Mouse (Mus musculus): ENCODE measurements around the gene Eif2ak3. TPM values are rescaled to one million over a fixed set of nuclear protein-coding genes. Genes with fewer than 3 reads are reported as not detected.

The Eif2ak3 gene
- polyA plus RNA-seq, 1 experiment from 2014 or later, result 9.4 TPM

- WGBS, result 37% methylated on average over 10 of the region's 10 CpGs
- Histone ChIP-seq H3K9me3 (replicated peaks; ENCODE audit: control insufficient read depth, low read length) (no peaks in the 10 kb centered on the region), H3K4me2 (ENCODE audit: low read length) (peak overlapping the region; percentile 20; the same call in 1 of the 2 replicates), H3K9ac (ENCODE audit: low read length) (no peak overlapping the region), H3K4me1 (ENCODE audit: control insufficient read depth, insufficient read depth, low read length) (no peaks in the 10 kb centered on the region; the same call in 1 of the 2 replicates), H3K27ac (ENCODE audit: low read depth, low read length) (no peak overlapping the region), H3K27me3 (replicated peaks; ENCODE audit: control insufficient read depth, insufficient read depth, low read length) (no peaks in the 10 kb centered on the region), H3K4me3 (ENCODE audit: low read depth, low read length) (no peak overlapping the region), H3K36me3 (ENCODE audit: control insufficient read depth, insufficient read depth, low read length) (no peaks in the 10 kb centered on the region)
- ATAC-seq (peak; percentile 87), DNase-seq (ENCODE audit: low spot score) (peak; percentile 74)
These were observed 27.8 kb downstream of the Eif2ak3 start for GRCm38 (mm10) chr6:70872128-70872527.

- ATAC-seq (peak; percentile 54; the same call in 1 of the 2 replicates), DNase-seq (ENCODE audit: low spot score) (no peak)
- no peak overlapping the region for H3K4me3 ChIP-seq (ENCODE audit: low read depth, low read length)
- H3K9me3 ChIP-seq (replicated peaks; ENCODE audit: control insufficient read depth, low read length), result no peaks in the 10 kb centered on the region
- H3K9ac ChIP-seq (ENCODE audit: low read length), result no peak overlapping the region
- WGBS, result 56% methylated on average over 7 of the region's 7 CpGs
- H3K36me3 ChIP-seq (ENCODE audit: control insufficient read depth, insufficient read depth, low read length), result no peaks in the 10 kb centered on the region
- no peaks in the 10 kb centered on the region for H3K27me3 ChIP-seq (replicated peaks; ENCODE audit: control insufficient read depth, insufficient read depth, low read length)
- no peak overlapping the region for H3K27ac ChIP-seq (ENCODE audit: low read depth, low read length)
- H3K4me1 ChIP-seq (ENCODE audit: control insufficient read depth, insufficient read depth, low read length), result no peaks in the 10 kb centered on the region; the same call in 1 of the 2 replicates
- H3K4me2 ChIP-seq (ENCODE audit: low read length), result 0 out of 2 replicates have a peak overlapping the region, but pooled peaks have one; percentile 18
These were observed 28.3 kb downstream of the Eif2ak3 start for GRCm38 (mm10) chr6:70872570-70872969.

GRCm38 (mm10) chr6:70874035-70874775 is 29.9 kb downstream of the Eif2ak3 start:
- 83% methylated on average over 5 of the region's 5 CpGs for WGBS
- ATAC-seq, result no peak
- H3K27me3 ChIP-seq (replicated peaks; ENCODE audit: control insufficient read depth, insufficient read depth, low read length), result no peaks in the 10 kb centered on the region
- H3K4me1 ChIP-seq (ENCODE audit: control insufficient read depth, insufficient read depth, low read length), result peaks cover 3% of the 10 kb centered on the region
- H3K36me3 ChIP-seq (ENCODE audit: control insufficient read depth, insufficient read depth, low read length), result peaks cover 8% of the 10 kb centered on the region
- no peak overlapping the region for H3K4me2 ChIP-seq (ENCODE audit: low read length)
- no peak overlapping the region for H3K4me3 ChIP-seq (ENCODE audit: low read depth, low read length)
- H3K27ac ChIP-seq (ENCODE audit: low read depth, low read length), result no peak overlapping the region
- H3K9ac ChIP-seq (ENCODE audit: low read length), result no peak overlapping the region
- H3K9me3 ChIP-seq (replicated peaks; ENCODE audit: control insufficient read depth, low read length), result no peaks in the 10 kb centered on the region
- DNase-seq (ENCODE audit: low spot score), result no peak

GRCm38 (mm10) chr6:70875017-70875416 is 30.7 kb downstream of the Eif2ak3 start:
- Histone ChIP-seq H3K9me3 (replicated peaks; ENCODE audit: control insufficient read depth, low read length) (no peaks in the 10 kb centered on the region), H3K36me3 (ENCODE audit: control insufficient read depth, insufficient read depth, low read length) (peaks cover 15% of the 10 kb centered on the region), H3K9ac (ENCODE audit: low read length) (no peak overlapping the region), H3K4me1 (ENCODE audit: control insufficient read depth, insufficient read depth, low read length) (peaks cover 3% of the 10 kb centered on the region), H3K4me3 (ENCODE audit: low read depth, low read length) (no peak overlapping the region), H3K27ac (ENCODE audit: low read depth, low read length) (no peak overlapping the region), H3K27me3 (replicated peaks; ENCODE audit: control insufficient read depth, insufficient read depth, low read length) (no peaks in the 10 kb centered on the region), H3K4me2 (ENCODE audit: low read length) (no peak overlapping the region)
- 91% methylated on average over 1 of the region's 1 CpGs for WGBS
- no peak for ATAC-seq
- no peak for DNase-seq (ENCODE audit: low spot score)

GRCm38 (mm10) chr6:70880714-70881304 is 36.5 kb downstream of the Eif2ak3 start:
- Histone ChIP-seq H3K27me3 (replicated peaks; ENCODE audit: control insufficient read depth, insufficient read depth, low read length) (no peaks in the 10 kb centered on the region), H3K4me1 (ENCODE audit: control insufficient read depth, insufficient read depth, low read length) (peaks cover 3% of the 10 kb centered on the region; the same call in 1 of the 2 replicates), H3K9me3 (replicated peaks; ENCODE audit: control insufficient read depth, low read length) (no peaks in the 10 kb centered on the region), H3K4me2 (ENCODE audit: low read length) (no peak overlapping the region), H3K9ac (ENCODE audit: low read length) (no peak overlapping the region), H3K4me3 (ENCODE audit: low read depth, low read length) (no peak overlapping the region), H3K27ac (ENCODE audit: low read depth, low read length) (no peak overlapping the region), H3K36me3 (ENCODE audit: control insufficient read depth, insufficient read depth, low read length) (peaks cover 53% of the 10 kb centered on the region)
- DNase-seq (ENCODE audit: low spot score), result peak; percentile 77
- peak; percentile 73 for ATAC-seq
- WGBS, result 14% methylated on average over 5 of the region's 5 CpGs

- Histone ChIP-seq H3K9ac (ENCODE audit: low read length) (no peak overlapping the region), H3K9me3 (replicated peaks; ENCODE audit: control insufficient read depth, low read length) (no peaks in the 10 kb centered on the region), H3K4me1 (ENCODE audit: control insufficient read depth, insufficient read depth, low read length) (no peaks in the 10 kb centered on the region), H3K36me3 (ENCODE audit: control insufficient read depth, insufficient read depth, low read length) (peaks cover 82% of the 10 kb centered on the region), H3K27me3 (replicated peaks; ENCODE audit: control insufficient read depth, insufficient read depth, low read length) (no peaks in the 10 kb centered on the region), H3K4me2 (ENCODE audit: low read length) (no peak overlapping the region), H3K27ac (ENCODE audit: low read depth, low read length) (no peak overlapping the region), H3K4me3 (ENCODE audit: low read depth, low read length) (no peak overlapping the region)
- WGBS, result 92% methylated on average over 11 of the region's 11 CpGs
- no peak for DNase-seq (ENCODE audit: low spot score)
- ATAC-seq, result no peak
These were observed 43.7 kb downstream of the Eif2ak3 start for GRCm38 (mm10) chr6:70887993-70888392.

- H3K36me3 ChIP-seq (ENCODE audit: control insufficient read depth, insufficient read depth, low read length), result peaks cover 58% of the 10 kb centered on the region
- no peak for ATAC-seq
- 76% methylated on average over 6 of the region's 6 CpGs for WGBS
These were observed 53.9 kb downstream of the Eif2ak3 start for GRCm38 (mm10) chr6:70898166-70898565.

GRCm38 (mm10) chr6:70899594-70900003 is 55.3 kb downstream of the Eif2ak3 start:
- DNase-seq (ENCODE audit: low spot score) (peak; percentile 67), ATAC-seq (peak; percentile 60)
- Histone ChIP-seq H3K4me1 (ENCODE audit: control insufficient read depth, insufficient read depth, low read length) (peaks cover 12% of the 10 kb centered on the region), H3K9ac (ENCODE audit: low read length) (no peak overlapping the region), H3K27ac (ENCODE audit: low read depth, low read length) (no peak overlapping the region; the same call in 1 of the 2 replicates), H3K36me3 (ENCODE audit: control insufficient read depth, insufficient read depth, low read length) (peaks cover 55% of the 10 kb centered on the region), H3K27me3 (replicated peaks; ENCODE audit: control insufficient read depth, insufficient read depth, low read length) (no peaks in the 10 kb centered on the region), H3K4me2 (ENCODE audit: low read length) (no peak overlapping the region), H3K4me3 (ENCODE audit: low read depth, low read length) (no peak overlapping the region), H3K9me3 (replicated peaks; ENCODE audit: control insufficient read depth, low read length) (no peaks in the 10 kb centered on the region)
- 5% methylated on average over 8 of the region's 8 CpGs for WGBS

More at GRCm38 (mm10) chr6:70898166-70898565, 53.9 kb downstream of the Eif2ak3 start:
- peaks cover 12% of the 10 kb centered on the region for H3K4me1 ChIP-seq (ENCODE audit: control insufficient read depth, insufficient read depth, low read length)
- no peaks in the 10 kb centered on the region for H3K9me3 ChIP-seq (replicated peaks; ENCODE audit: control insufficient read depth, low read length)
- no peak overlapping the region for H3K27ac ChIP-seq (ENCODE audit: low read depth, low read length)
- H3K9ac ChIP-seq (ENCODE audit: low read length), result no peak overlapping the region
- H3K27me3 ChIP-seq (replicated peaks; ENCODE audit: control insufficient read depth, insufficient read depth, low read length), result no peaks in the 10 kb centered on the region
- no peak for DNase-seq (ENCODE audit: low spot score)
- no peak overlapping the region for H3K4me3 ChIP-seq (ENCODE audit: low read depth, low read length)
- H3K4me2 ChIP-seq (ENCODE audit: low read length), result no peak overlapping the region

- H3K4me1 ChIP-seq (ENCODE audit: control insufficient read depth, insufficient read depth, low read length), result peaks cover 12% of the 10 kb centered on the region
- DNase-seq (ENCODE audit: low spot score), result no peak
- H3K9ac ChIP-seq (ENCODE audit: low read length), result no peak overlapping the region
- no peak overlapping the region for H3K4me3 ChIP-seq (ENCODE audit: low read depth, low read length)
- WGBS, result 82% methylated on average over 5 of the region's 5 CpGs
- H3K9me3 ChIP-seq (replicated peaks; ENCODE audit: control insufficient read depth, low read length), result no peaks in the 10 kb centered on the region
- no peak overlapping the region for H3K27ac ChIP-seq (ENCODE audit: low read depth, low read length)
- ATAC-seq, result no peak
- peaks cover 42% of the 10 kb centered on the region for H3K36me3 ChIP-seq (ENCODE audit: control insufficient read depth, insufficient read depth, low read length)
- H3K4me2 ChIP-seq (ENCODE audit: low read length), result no peak overlapping the region
- H3K27me3 ChIP-seq (replicated peaks; ENCODE audit: control insufficient read depth, insufficient read depth, low read length), result no peaks in the 10 kb centered on the region
These were observed 59.4 kb downstream of the Eif2ak3 start for GRCm38 (mm10) chr6:70903689-70904088.
